ENCODE assay signal across 1 mouse cellular context in the genomic region with DNA sequence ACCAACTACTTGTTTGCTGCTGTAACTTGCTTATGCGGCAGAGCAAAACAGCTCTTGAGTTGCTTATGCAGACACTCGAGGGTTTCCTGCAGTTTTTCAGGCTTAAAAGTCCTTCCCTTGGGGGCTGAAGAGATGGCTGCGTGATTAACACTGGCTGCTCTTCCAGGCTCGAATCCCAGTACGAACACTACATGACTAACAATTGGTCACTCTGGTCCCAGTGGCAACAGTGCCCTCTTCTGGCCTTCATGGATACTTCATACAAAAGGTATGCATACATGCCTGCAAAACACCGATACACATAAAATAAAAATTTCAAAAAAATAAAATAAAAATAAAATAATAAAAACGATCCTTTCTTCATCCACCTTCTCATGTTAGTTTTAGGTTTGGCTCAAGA.
TF ChIP-seq lines count a peak whose summit lies in the region.

No protein-coding gene starts in this region.

TF ChIP-seq in MEL, 35 proteins besides CTCF, POLR2A, EP300 and RAD21:
- TF ChIP-seq MAZ (IDR thresholded peaks at IDR 0.05; ENCODE audit: low read depth, low read length) (no peak), E2F4 (IDR thresholded peaks at IDR 0.05; ENCODE audit: borderline replicate concordance, low read depth, low read length) (no peak), HCFC1 (IDR thresholded peaks at IDR 0.05; ENCODE audit: low read depth, low read length) (0 out of 2 replicates have a peak, but pooled peaks have one; percentile 30), SMC3 (IDR thresholded peaks at IDR 0.05; ENCODE audit: low read depth, low read length) (peak; percentile 81), ZC3H11A (IDR thresholded peaks at IDR 0.05; ENCODE audit: low read depth, low read length) (peak; percentile 55), UBTF (IDR thresholded peaks at IDR 0.05; ENCODE audit: borderline replicate concordance, insufficient read depth, low read depth, low read length) (no peak), GABPA (IDR thresholded peaks at IDR 0.05; ENCODE audit: low read depth, low read length) (no peak), POLR2AphosphoS2 (IDR thresholded peaks at IDR 0.05; ENCODE audit: low read length) (no peak), TCF12 (IDR thresholded peaks at IDR 0.05; ENCODE audit: low read depth, low read length) (no peak)
TF ChIP-seq in MEL: peak in this region for 3.
